Mouse (Mus musculus): ENCODE results near the gene Upk1a.

DNA sequence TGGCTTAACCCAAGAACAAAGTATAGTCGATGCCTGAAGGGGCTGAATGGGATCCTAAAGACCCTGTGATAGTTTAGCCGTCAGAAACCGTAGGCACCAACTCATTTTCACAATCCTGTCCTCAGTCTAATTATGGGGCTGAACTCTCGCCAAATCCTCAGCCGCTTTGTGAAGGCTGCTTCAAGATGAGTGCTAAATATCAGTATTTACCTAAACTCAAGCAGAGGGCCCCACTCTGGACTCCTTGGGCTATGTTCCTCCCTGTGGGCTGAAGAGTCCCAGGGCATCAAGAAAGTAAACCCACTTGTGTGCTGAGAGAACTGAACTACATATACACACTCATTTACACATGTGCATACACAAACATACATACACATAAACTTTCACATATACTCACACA lies 15.8 kb downstream of the Upk1a start:
- TF ChIP-seq CTCF (IDR thresholded peaks at IDR 0.05; ENCODE audit: control insufficient read depth, insufficient read depth, insufficient read length) (no peak), MYOD1 (IDR thresholded peaks at IDR 0.05; ENCODE audit: control insufficient read depth, insufficient read length, low read depth) (no peak), MAX (IDR thresholded peaks at IDR 0.05) (no peak), MYOG (IDR thresholded peaks at IDR 0.05; ENCODE audit: control insufficient read depth, extremely low read depth, insufficient read length) (no peak), FOSL1 (IDR thresholded peaks at IDR 0.05; ENCODE audit: insufficient read depth, low read length, poor library complexity, severe bottlenecking) (no peak)
